12 mouse cellular contexts compared by ENCODE assay signal in genomic region chr10:43180313-43180912, GRCm38 (mm10). TPM values are rescaled to one million over a fixed set of nuclear protein-coding genes. Genes with fewer than 3 reads are reported as not detected.
DNase-seq lines count a peak whose midpoint lies in the region; ATAC-seq lines count a peak whose summit lies in the region.
"Had no signal": no experiment of that assay in that cellular context is flagged by ENCODE, and none has a peak within 500 bp of the region (broad histone marks: within the 10 kb centered on the region; RNA-seq: fewer than 3 reads in every experiment).

No protein-coding gene starts in this region.

- no peak overlapping the region for H3K4me3 ChIP-seq in forebrain, embryonic 13.5 days
- H3K4me3 ChIP-seq in forebrain, embryonic 10.5 days: no peak overlapping the region
- no peak overlapping the region for H3K4me3 ChIP-seq in forebrain, embryonic 14.5 days (ENCODE audit: low read depth, low read length)
- H3K4me3 ChIP-seq in midbrain, embryonic 13.5 days (replicated peaks): no peak overlapping the region
- H3K4me3 ChIP-seq: heart, embryonic 10.5 days; kidney, embryonic 15.5 days; limb, embryonic 12.5 days; lung, embryonic 15.5 days had no signal

- H3K27ac ChIP-seq in forebrain, embryonic 13.5 days: no peak overlapping the region; the same call in 1 of the 2 replicates
- no peak overlapping the region for H3K27ac ChIP-seq in forebrain, embryonic 10.5 days
- H3K27ac ChIP-seq in forebrain, embryonic 14.5 days (ENCODE audit: low read depth, low read length): no peak overlapping the region
- peak overlapping the region; percentile 41; the same call in 1 of the 2 replicates for H3K27ac ChIP-seq in midbrain, embryonic 13.5 days
- H3K27ac ChIP-seq: heart, embryonic 10.5 days; kidney, embryonic 15.5 days; limb, embryonic 12.5 days; lung, embryonic 15.5 days had no signal

- DNase-seq in forebrain, embryonic 10.5 days (ENCODE audit: extremely low spot score, low spot score): no peak
- peak; percentile 27 for DNase-seq in NIH3T3 (ENCODE audit: low read depth)
- peak; percentile 60 for DNase-seq in forebrain, embryonic 14.5 days (ENCODE audit: low spot score)
- DNase-seq in gastrocnemius, postnatal 36 days: no peak
- no peak for DNase-seq in gastrocnemius, adult 8-10 months (ENCODE audit: low spot score in 2 of 2)
- DNase-seq: spleen, adult 18-20 months had no signal

- WGBS in forebrain, embryonic 13.5 days: 36% methylated on average over 5 of the region's 5 CpGs
- WGBS in forebrain, embryonic 10.5 days: 67% methylated on average over 5 of the region's 5 CpGs
- 37% methylated on average over 5 of the region's 5 CpGs for WGBS in forebrain, embryonic 14.5 days
- WGBS in midbrain, embryonic 13.5 days: 43% methylated on average over 5 of the region's 5 CpGs

- no peaks in the 10 kb centered on the region for H3K9me3 ChIP-seq in forebrain, embryonic 13.5 days (replicated peaks)
- no peaks in the 10 kb centered on the region for H3K9me3 ChIP-seq in forebrain, embryonic 10.5 days
- no peaks in the 10 kb centered on the region for H3K9me3 ChIP-seq in forebrain, embryonic 14.5 days (replicated peaks; ENCODE audit: control insufficient read depth, low read length)
- H3K9me3 ChIP-seq in midbrain, embryonic 13.5 days: no peaks in the 10 kb centered on the region
- H3K9me3 ChIP-seq: heart, embryonic 10.5 days; kidney, embryonic 15.5 days; limb, embryonic 12.5 days; lung, embryonic 15.5 days had no signal

- intact Hi-C loops in gastrocnemius, postnatal 36 days (cut with DNase I): no loop called here

- H3K36me3 ChIP-seq in forebrain, embryonic 13.5 days (ENCODE audit: poor library complexity, severe bottlenecking): no peaks in the 10 kb centered on the region
- no peaks in the 10 kb centered on the region for H3K36me3 ChIP-seq in forebrain, embryonic 10.5 days (replicated peaks)
- H3K36me3 ChIP-seq in forebrain, embryonic 14.5 days (ENCODE audit: control insufficient read depth, insufficient read depth, low read length): no peaks in the 10 kb centered on the region
- H3K36me3 ChIP-seq in midbrain, embryonic 13.5 days: no peaks in the 10 kb centered on the region
- H3K36me3 ChIP-seq: heart, embryonic 10.5 days; kidney, embryonic 15.5 days; limb, embryonic 12.5 days; lung, embryonic 15.5 days had no signal

- H3K4me1 ChIP-seq in forebrain, embryonic 13.5 days: peaks cover 15% of the 10 kb centered on the region
- peaks cover 15% of the 10 kb centered on the region for H3K4me1 ChIP-seq in forebrain, embryonic 10.5 days
- H3K4me1 ChIP-seq in forebrain, embryonic 14.5 days (ENCODE audit: control insufficient read depth, insufficient read depth, low read length): peaks cover 10% of the 10 kb centered on the region; the same call in 1 of the 2 replicates
- H3K4me1 ChIP-seq in midbrain, embryonic 13.5 days (replicated peaks): peaks cover 21% of the 10 kb centered on the region

- H3K27me3 ChIP-seq in forebrain, embryonic 13.5 days: peaks cover 15% of the 10 kb centered on the region
- peaks cover 45% of the 10 kb centered on the region for H3K27me3 ChIP-seq in forebrain, embryonic 10.5 days (ENCODE audit: poor library complexity, severe bottlenecking)
- H3K27me3 ChIP-seq in forebrain, embryonic 14.5 days (replicated peaks; ENCODE audit: control insufficient read depth, insufficient read depth, low read length): no peaks in the 10 kb centered on the region
- H3K27me3 ChIP-seq in midbrain, embryonic 13.5 days: peaks cover 9% of the 10 kb centered on the region

- no peak for ATAC-seq in forebrain, embryonic 13.5 days
- peak; percentile 52; the same call in 1 of the 2 replicates for ATAC-seq in forebrain, embryonic 14.5 days
- peak; percentile 68; the same call in 1 of the 2 replicates for ATAC-seq in midbrain, embryonic 13.5 days

- 0 out of 2 replicates have a peak overlapping the region, but pooled peaks have one; percentile 7 for H3K4me2 ChIP-seq in forebrain, embryonic 13.5 days
- H3K4me2 ChIP-seq in forebrain, embryonic 14.5 days (ENCODE audit: low read length): no peak overlapping the region
- peak overlapping the region; percentile 14; the same call in 1 of the 2 replicates for H3K4me2 ChIP-seq in midbrain, embryonic 13.5 days (replicated peaks)
- H3K4me2 ChIP-seq: kidney, embryonic 15.5 days; limb, embryonic 12.5 days; lung, embryonic 15.5 days had no signal

- H3K9ac ChIP-seq in forebrain, embryonic 13.5 days: 0 out of 2 replicates have a peak overlapping the region, but pooled peaks have one; percentile 12
- H3K9ac ChIP-seq in forebrain, embryonic 14.5 days (ENCODE audit: low read length): no peak overlapping the region
- H3K9ac ChIP-seq in midbrain, embryonic 13.5 days (replicated peaks): no peak overlapping the region
- H3K9ac ChIP-seq: kidney, embryonic 15.5 days; limb, embryonic 12.5 days; lung, embryonic 15.5 days had no signal

RNA-seq across cellular contexts. Expression of gene 9030612E09Rik, which starts 5.9 kb away (rescaled TPM):
- polyA plus RNA-seq in forebrain, embryonic 13.5 days (2015; fragmentation: Nextera tagmentation; extraction: Ambion mirVana): 1.7 and 2.2 TPM in 2 replicates
- 1.0 and 1.1 TPM in 2 replicates for polyA plus RNA-seq in forebrain, embryonic 10.5 days (2016; fragmentation: Nextera tagmentation; extraction: Ambion mirVana)
- 2.0 TPM in 2 replicates for polyA plus RNA-seq in forebrain, embryonic 14.5 days (2014; fragmentation: Nextera tagmentation; extraction: Ambion mirVana)
- 2.8 and 3.3 TPM in 2 replicates for polyA plus RNA-seq in midbrain, embryonic 13.5 days (2015; fragmentation: Nextera tagmentation; extraction: Ambion mirVana)
- total RNA-seq in gastrocnemius, postnatal 36 days (2021): 1 to 10 TPM; 1.9 to 2.6 TPM
- 1 to 10 TPM; 1.4 to 2.1 (median 2.0) TPM for total RNA-seq in gastrocnemius, adult 8-10 months (2022)

RNA-seq across cellular contexts. Expression of gene Sobp, which starts 6.1 kb away (rescaled TPM):
- 9.0 and 9.3 TPM in 2 replicates for polyA plus RNA-seq in forebrain, embryonic 13.5 days (2015; fragmentation: Nextera tagmentation; extraction: Ambion mirVana)
- polyA plus RNA-seq in forebrain, embryonic 10.5 days (2016; fragmentation: Nextera tagmentation; extraction: Ambion mirVana): 1.8 and 2.0 TPM in 2 replicates
- polyA plus RNA-seq in forebrain, embryonic 14.5 days (2014; fragmentation: Nextera tagmentation; extraction: Ambion mirVana): 12.8 and 14.5 TPM in 2 replicates
- 13.6 and 15.6 TPM in 2 replicates for polyA plus RNA-seq in midbrain, embryonic 13.5 days (2015; fragmentation: Nextera tagmentation; extraction: Ambion mirVana)
- 10 to 100 TPM; 19.6 to 26.1 TPM for total RNA-seq in gastrocnemius, postnatal 36 days (2021)
- 10 to 100 TPM; 33.7 to 39.5 (median 35.8) TPM for total RNA-seq in gastrocnemius, adult 8-10 months (2022)

RNA-seq across cellular contexts. Expression of gene Pdss2, which starts 40.9 kb away (rescaled TPM):
- polyA plus RNA-seq in forebrain, embryonic 13.5 days (2015; fragmentation: Nextera tagmentation; extraction: Ambion mirVana): 15.9 and 16.2 TPM in 2 replicates
- 17.1 and 17.2 TPM in 2 replicates for polyA plus RNA-seq in forebrain, embryonic 10.5 days (2016; fragmentation: Nextera tagmentation; extraction: Ambion mirVana)
- 13.3 and 13.9 TPM in 2 replicates for polyA plus RNA-seq in forebrain, embryonic 14.5 days (2014; fragmentation: Nextera tagmentation; extraction: Ambion mirVana)
- polyA plus RNA-seq in midbrain, embryonic 13.5 days (2015; fragmentation: Nextera tagmentation; extraction: Ambion mirVana): 17.8 TPM in 2 replicates
- 10 to 100 TPM; 20.1 to 20.6 TPM for total RNA-seq in gastrocnemius, postnatal 36 days (2021)
- 10 to 100 TPM; 18.5 to 23.3 (median 20.1) TPM for total RNA-seq in gastrocnemius, adult 8-10 months (2022)

Comparison
In these comparisons a context has a peak if more than half of its experiments do, and no peak if none do; other contexts are left out.
1. DNase-seq: peak in NIH3T3 (single experiment) and forebrain, embryonic 14.5 days (single experiment); none in forebrain, embryonic 10.5 days (single experiment), gastrocnemius, postnatal 36 days (0 of 2) and gastrocnemius, adult 8-10 months (0 of 2).